Mouse (Mus musculus): ENCODE measurements around the gene Nrxn3. TPM values are rescaled to one million over a fixed set of nuclear protein-coding genes. Genes with fewer than 3 reads are reported as not detected.
A peak's percentile ranks its signal among the peaks of the same experiment; 100 is the strongest.

Gene Nrxn3
- polyA plus RNA-seq, 1 experiment from 2014 or later = 102 TPM

DNA sequence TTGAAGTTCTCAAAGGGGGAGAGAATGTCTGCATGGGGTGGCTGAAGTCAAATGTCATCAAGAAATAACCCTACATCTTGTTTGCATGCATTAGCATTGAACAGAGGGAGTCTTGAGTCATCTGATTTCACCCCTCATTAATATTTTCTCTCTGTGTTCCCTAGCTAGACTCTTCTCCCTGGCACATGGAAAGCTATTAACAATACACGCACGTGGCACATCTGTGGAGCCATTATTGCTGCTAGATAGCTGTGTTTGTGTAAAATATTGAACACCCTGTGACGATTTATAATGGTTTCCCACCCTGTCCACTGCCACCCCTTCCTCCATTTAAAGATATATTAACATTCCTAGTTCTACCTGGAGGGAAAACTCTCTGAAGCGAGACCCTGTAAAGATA is 405.9 kb downstream of the Nrxn3 start:
- no peaks in the 10 kb centered on the region for H3K27me3 ChIP-seq (ENCODE audit: control insufficient read depth, insufficient read depth, low read length)
- H3K9ac ChIP-seq (replicated peaks; ENCODE audit: low read length) = no peak overlapping the region
- WGBS = 53% methylated on average over 4 of the region's 4 CpGs
- DNase-seq (peak; percentile 23), ATAC-seq (ENCODE audit: low FRiP score, low TSS enrichment) (no peak)
- H3K4me2 ChIP-seq (ENCODE audit: low read length) = no peak overlapping the region
- peaks cover 6% of the 10 kb centered on the region for H3K4me1 ChIP-seq (ENCODE audit: control insufficient read depth, insufficient read depth, low read length)
- H3K9me3 ChIP-seq (ENCODE audit: control insufficient read depth, low read length) = no peaks in the 10 kb centered on the region
- no peaks in the 10 kb centered on the region for H3K36me3 ChIP-seq (ENCODE audit: control insufficient read depth, insufficient read depth, low read length)
- no peak overlapping the region for H3K4me3 ChIP-seq (replicated peaks; ENCODE audit: low read depth, low read length)
- 0 out of 2 replicates have a peak overlapping the region, but pooled peaks have one; percentile 28 for H3K27ac ChIP-seq (replicated peaks; ENCODE audit: low read depth, low read length)

- H3K27ac ChIP-seq (replicated peaks; ENCODE audit: low read depth, low read length) = peak overlapping the region; percentile 28
- no peaks in the 10 kb centered on the region for H3K27me3 ChIP-seq (ENCODE audit: control insufficient read depth, insufficient read depth, low read length)
- no peak for DNase-seq
- no peak overlapping the region for H3K4me3 ChIP-seq (replicated peaks; ENCODE audit: low read depth, low read length)
- H3K36me3 ChIP-seq (ENCODE audit: control insufficient read depth, insufficient read depth, low read length) = no peaks in the 10 kb centered on the region
- ATAC-seq (ENCODE audit: low FRiP score, low TSS enrichment) = peak; percentile 63; the same call in 1 of the 2 replicates
- H3K4me2 ChIP-seq (ENCODE audit: low read length) = no peak overlapping the region
- 70% methylated on average over 9 of the region's 9 CpGs for whole genome bisulfite sequencing
- H3K9ac ChIP-seq (replicated peaks; ENCODE audit: low read length) = no peak overlapping the region
- H3K4me1 ChIP-seq (ENCODE audit: control insufficient read depth, insufficient read depth, low read length) = peaks cover 6% of the 10 kb centered on the region
- H3K9me3 ChIP-seq (ENCODE audit: control insufficient read depth, low read length) = no peaks in the 10 kb centered on the region
Observed at GRCm38 (mm10) chr12:89129139-89129907, 406.6 kb downstream of the Nrxn3 start.

DNA sequence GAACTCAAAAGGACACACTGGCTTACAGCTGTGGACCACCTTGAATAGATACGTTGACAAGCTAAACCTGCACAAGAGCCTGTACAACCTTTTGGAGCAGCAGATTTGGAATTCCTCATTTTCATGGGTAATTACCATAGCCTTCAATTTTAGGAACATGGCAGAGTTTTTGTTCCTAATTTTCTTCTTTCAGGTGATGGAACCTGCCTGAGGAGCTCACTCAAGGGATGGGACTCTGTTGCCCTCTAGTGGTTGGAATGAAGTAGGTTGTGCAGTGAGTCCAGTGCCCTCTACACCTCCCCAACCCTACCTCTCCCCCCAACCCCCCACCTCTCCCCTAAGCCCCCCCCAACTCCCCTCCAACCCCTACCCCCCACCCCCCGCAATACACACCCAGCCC is 411.7 kb downstream of the Nrxn3 start:
- DNase-seq (peak; percentile 47), ATAC-seq (ENCODE audit: low FRiP score, low TSS enrichment) (no peak)
- no peak overlapping the region for H3K4me3 ChIP-seq (replicated peaks; ENCODE audit: low read depth, low read length)
- 82% methylated on average over 2 of the region's 2 CpGs for WGBS
- H3K9me3 ChIP-seq (ENCODE audit: control insufficient read depth, low read length) = no peaks in the 10 kb centered on the region
- peaks cover 3% of the 10 kb centered on the region for H3K4me1 ChIP-seq (ENCODE audit: control insufficient read depth, insufficient read depth, low read length)
- H3K27me3 ChIP-seq (ENCODE audit: control insufficient read depth, insufficient read depth, low read length) = no peaks in the 10 kb centered on the region
- no peak overlapping the region for H3K27ac ChIP-seq (replicated peaks; ENCODE audit: low read depth, low read length)
- H3K9ac ChIP-seq (replicated peaks; ENCODE audit: low read length) = no peak overlapping the region
- no peaks in the 10 kb centered on the region for H3K36me3 ChIP-seq (ENCODE audit: control insufficient read depth, insufficient read depth, low read length)
- no peak overlapping the region for H3K4me2 ChIP-seq (ENCODE audit: low read length)

- H3K9me3 ChIP-seq (ENCODE audit: control insufficient read depth, low read length) = no peaks in the 10 kb centered on the region
- no peaks in the 10 kb centered on the region for H3K4me1 ChIP-seq (ENCODE audit: control insufficient read depth, insufficient read depth, low read length)
- no peak overlapping the region for H3K9ac ChIP-seq (replicated peaks; ENCODE audit: low read length)
- H3K27me3 ChIP-seq (ENCODE audit: control insufficient read depth, insufficient read depth, low read length) = no peaks in the 10 kb centered on the region
- no peak overlapping the region for H3K27ac ChIP-seq (replicated peaks; ENCODE audit: low read depth, low read length)
- no peaks in the 10 kb centered on the region for H3K36me3 ChIP-seq (ENCODE audit: control insufficient read depth, insufficient read depth, low read length)
- no peak overlapping the region for H3K4me3 ChIP-seq (replicated peaks; ENCODE audit: low read depth, low read length)
- WGBS = 56% methylated on average over 8 of the region's 8 CpGs
- no peak overlapping the region for H3K4me2 ChIP-seq (ENCODE audit: low read length)
- no peak for DNase-seq
- ATAC-seq (ENCODE audit: low FRiP score, low TSS enrichment) = no peak
Observed at GRCm38 (mm10) chr12:89134774-89135307, 412.2 kb downstream of the Nrxn3 start.

DNA sequence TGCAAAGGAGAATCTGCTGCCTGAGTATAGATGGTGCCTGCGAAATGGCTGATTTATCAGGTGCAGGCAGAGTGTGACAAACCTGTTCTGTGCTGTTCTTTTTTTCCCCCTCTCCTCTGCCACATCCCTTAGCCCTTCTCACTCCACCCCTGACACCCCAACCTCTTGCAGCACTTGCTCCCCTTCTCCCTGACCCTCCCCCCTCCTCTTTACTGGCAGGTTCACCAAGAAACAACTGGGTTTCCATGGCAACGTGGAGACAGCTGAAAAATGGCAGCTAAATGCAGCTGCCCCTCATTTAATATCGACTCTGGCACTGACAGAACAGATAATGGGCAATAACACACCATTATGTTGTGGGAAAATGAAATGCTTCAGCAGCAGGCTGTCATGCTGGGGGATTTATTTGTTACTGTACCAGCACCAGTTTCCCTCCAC is 426.3 kb downstream of the Nrxn3 start:
- H3K9me3 ChIP-seq (ENCODE audit: control insufficient read depth, low read length) = no peaks in the 10 kb centered on the region
- peak overlapping the region; percentile 32; the same call in 1 of the 2 replicates for H3K9ac ChIP-seq (replicated peaks; ENCODE audit: low read length)
- no peaks in the 10 kb centered on the region for H3K36me3 ChIP-seq (ENCODE audit: control insufficient read depth, insufficient read depth, low read length)
- WGBS = 5% methylated on average over 3 of the region's 3 CpGs
- H3K27ac ChIP-seq (replicated peaks; ENCODE audit: low read depth, low read length) = peak overlapping the region; percentile 88
- H3K4me2 ChIP-seq (ENCODE audit: low read length) = peak overlapping the region; percentile 45
- no peak overlapping the region for H3K4me3 ChIP-seq (replicated peaks; ENCODE audit: low read depth, low read length)
- peak; percentile 87 for ATAC-seq (ENCODE audit: low FRiP score, low TSS enrichment)
- no peaks in the 10 kb centered on the region for H3K27me3 ChIP-seq (ENCODE audit: control insufficient read depth, insufficient read depth, low read length)
- DNase-seq = peak; percentile 90
- H3K4me1 ChIP-seq (ENCODE audit: control insufficient read depth, insufficient read depth, low read length) = peaks cover 25% of the 10 kb centered on the region

- 8% methylated on average over 2 of the region's 2 CpGs for WGBS
- H3K36me3 ChIP-seq (ENCODE audit: control insufficient read depth, insufficient read depth, low read length) = no peaks in the 10 kb centered on the region
- no peaks in the 10 kb centered on the region for H3K9me3 ChIP-seq (ENCODE audit: control insufficient read depth, low read length)
- H3K4me2 ChIP-seq (ENCODE audit: low read length) = peak overlapping the region; percentile 45
- H3K27ac ChIP-seq (replicated peaks; ENCODE audit: low read depth, low read length) = peak overlapping the region; percentile 88
- no peak for DNase-seq
- H3K9ac ChIP-seq (replicated peaks; ENCODE audit: low read length) = 0 out of 2 replicates have a peak overlapping the region, but pooled peaks have one; percentile 32
- H3K4me3 ChIP-seq (replicated peaks; ENCODE audit: low read depth, low read length) = no peak overlapping the region
- peak; percentile 47; the same call in 1 of the 2 replicates for ATAC-seq (ENCODE audit: low FRiP score, low TSS enrichment)
- H3K4me1 ChIP-seq (ENCODE audit: control insufficient read depth, insufficient read depth, low read length) = peaks cover 25% of the 10 kb centered on the region
- no peaks in the 10 kb centered on the region for H3K27me3 ChIP-seq (ENCODE audit: control insufficient read depth, insufficient read depth, low read length)
Observed at GRCm38 (mm10) chr12:89149455-89149854, 426.8 kb downstream of the Nrxn3 start.

DNA sequence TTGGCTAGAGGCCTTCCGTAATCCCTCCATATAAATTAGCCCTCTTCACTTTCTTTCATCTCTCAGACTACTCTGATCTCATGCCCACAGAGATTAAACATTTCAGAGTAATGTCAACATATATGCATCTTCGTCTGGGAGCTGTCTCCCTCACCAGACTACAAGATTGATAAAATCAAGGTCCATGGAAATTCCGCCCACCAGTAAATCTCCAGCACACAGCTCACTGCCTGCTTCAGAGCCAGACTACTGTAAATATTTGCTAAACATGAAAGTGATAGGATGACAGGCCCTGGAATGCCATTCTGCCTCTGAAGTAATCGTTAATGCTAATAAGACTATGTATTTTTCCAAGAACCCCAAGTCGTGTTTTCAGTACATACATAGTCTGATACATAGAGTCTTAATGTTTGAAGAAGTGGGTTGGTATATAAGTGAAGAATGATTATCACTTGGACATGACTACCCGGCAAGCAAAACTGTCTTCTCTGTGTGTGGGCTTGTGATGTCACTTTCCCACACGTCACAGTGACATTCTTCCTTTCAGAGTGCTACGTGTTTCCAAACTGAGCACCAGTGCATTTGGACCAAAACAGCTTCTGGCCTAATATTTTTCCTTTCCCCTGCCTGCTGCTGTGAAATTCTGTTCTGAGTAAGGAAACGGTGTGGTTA is 433.5 kb downstream of the Nrxn3 start:
- no peaks in the 10 kb centered on the region for H3K27me3 ChIP-seq (ENCODE audit: control insufficient read depth, insufficient read depth, low read length)
- no peak overlapping the region for H3K4me2 ChIP-seq (ENCODE audit: low read length)
- DNase-seq (peak; percentile 11), ATAC-seq (ENCODE audit: low FRiP score, low TSS enrichment) (no peak)
- H3K36me3 ChIP-seq (ENCODE audit: control insufficient read depth, insufficient read depth, low read length) = no peaks in the 10 kb centered on the region
- H3K27ac ChIP-seq (replicated peaks; ENCODE audit: low read depth, low read length) = 0 out of 2 replicates have a peak overlapping the region, but pooled peaks have one; percentile 20
- H3K9me3 ChIP-seq (ENCODE audit: control insufficient read depth, low read length) = no peaks in the 10 kb centered on the region
- no peak overlapping the region for H3K4me3 ChIP-seq (replicated peaks; ENCODE audit: low read depth, low read length)
- no peaks in the 10 kb centered on the region for H3K4me1 ChIP-seq (ENCODE audit: control insufficient read depth, insufficient read depth, low read length)
- no peak overlapping the region for H3K9ac ChIP-seq (replicated peaks; ENCODE audit: low read length)
- 61% methylated on average over 9 of the region's 9 CpGs for WGBS

- Histone ChIP-seq H3K4me3 (replicated peaks; ENCODE audit: low read depth, low read length) (no peak overlapping the region), H3K27ac (replicated peaks; ENCODE audit: low read depth, low read length) (no peak overlapping the region), H3K4me2 (ENCODE audit: low read length) (no peak overlapping the region), H3K4me1 (ENCODE audit: control insufficient read depth, insufficient read depth, low read length) (no peaks in the 10 kb centered on the region), H3K27me3 (ENCODE audit: control insufficient read depth, insufficient read depth, low read length) (no peaks in the 10 kb centered on the region), H3K9ac (replicated peaks; ENCODE audit: low read length) (no peak overlapping the region), H3K9me3 (ENCODE audit: control insufficient read depth, low read length) (no peaks in the 10 kb centered on the region), H3K36me3 (ENCODE audit: control insufficient read depth, insufficient read depth, low read length) (no peaks in the 10 kb centered on the region)
- WGBS = 82% methylated on average over 8 of the region's 8 CpGs
- ATAC-seq (ENCODE audit: low FRiP score, low TSS enrichment) = no peak
- no peak for DNase-seq
Observed at GRCm38 (mm10) chr12:89159353-89159752, 436.7 kb downstream of the Nrxn3 start.

Measured in midbrain, embryonic 14.5 days (tissue).